Mouse (Mus musculus): Measurements from ENCODE around the gene Atg5.

DNA sequence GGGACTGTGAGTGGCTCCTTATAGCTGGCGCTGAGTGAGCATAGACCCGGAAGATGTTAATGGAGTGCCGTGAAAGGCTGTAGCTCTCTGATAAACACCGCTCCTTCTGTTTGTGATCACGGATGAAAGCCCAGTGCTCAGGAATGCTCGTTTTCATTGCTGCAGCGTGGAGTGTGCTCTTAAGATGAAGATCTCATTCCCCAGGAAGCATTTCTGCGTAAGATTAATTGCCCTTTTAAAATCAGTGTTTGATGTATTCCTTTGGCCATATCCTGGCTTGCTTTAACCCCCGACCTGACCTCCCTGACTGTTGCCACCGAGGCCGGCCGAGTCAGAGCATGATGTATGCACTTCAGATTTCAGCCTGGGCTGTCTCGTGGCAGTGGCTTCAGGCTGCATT, 89.2 kb downstream of the Atg5 start:
- TF ChIP-seq CTCF (IDR thresholded peaks at IDR 0.05; ENCODE audit: low read depth, low read length) (no peak), POLR2A (IDR thresholded peaks at IDR 0.05; ENCODE audit: insufficient read depth, low read length) (no peak), EP300 (IDR thresholded peaks at IDR 0.05; ENCODE audit: insufficient read depth, low read depth, low read length) (no peak)

All from ES-Bruce4 (cell line).